Mouse (Mus musculus) heart, postnatal 0 days (tissue): Measurements from ENCODE around the gene Msl1.

Experiments
- CTCF ChIP-seq: IDR thresholded peaks from 2 replicates; pipeline ENCODE4 v1.5.1; 2016; ENCODE audit warnings: antibody characterized with exemption, control low read depth, low read depth
- EP300 ChIP-seq: IDR thresholded peaks from 2 replicates; pipeline ENCODE4 v1.6.1; 2016; ENCODE audit warnings: antibody characterized with exemption, low read depth

DNA sequence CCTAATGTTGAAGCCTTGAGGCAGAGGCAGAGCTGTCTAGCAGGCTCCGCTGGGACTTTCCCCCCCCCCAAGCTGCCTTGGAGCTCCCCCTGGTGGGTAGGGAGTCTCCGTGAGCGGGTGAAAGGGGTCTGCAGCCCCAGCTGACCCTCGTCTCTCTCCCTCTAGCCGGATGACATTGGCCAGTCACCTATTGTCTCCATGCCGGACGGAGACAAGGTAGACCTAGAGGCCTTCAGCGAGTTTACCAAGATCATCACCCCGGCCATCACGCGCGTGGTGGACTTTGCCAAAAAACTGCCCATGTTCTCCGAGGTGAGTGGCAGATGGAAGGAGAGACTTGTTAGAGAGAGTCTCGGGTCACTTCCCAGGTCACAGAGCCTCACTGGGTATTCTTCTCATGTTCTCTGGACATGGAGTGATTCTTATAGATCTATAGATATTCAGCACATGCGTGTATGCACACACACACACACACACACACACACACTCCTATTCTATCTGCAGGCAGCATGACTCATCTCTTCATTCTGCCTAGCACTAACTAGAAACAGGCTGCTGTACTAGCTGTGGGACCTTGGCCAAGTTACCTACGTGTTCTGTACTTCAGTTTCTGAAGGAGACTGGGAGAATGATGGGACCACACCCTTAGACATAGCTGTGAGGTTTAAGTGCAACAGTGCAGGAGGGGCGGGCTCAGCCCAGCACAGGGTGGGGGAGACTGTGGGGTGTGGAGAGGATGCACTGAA lies 32.4 kb upstream of the Msl1 start:
- TF ChIP-seq CTCF: peak; percentile 53
- TF ChIP-seq EP300: no peak
